Mouse (Mus musculus) cerebellum, adult 2 months (tissue): Measurements from ENCODE around the gene Slc7a15. TPM values are rescaled to one million over a fixed set of nuclear protein-coding genes. Genes with fewer than 3 reads are reported as not detected.

Experiments used
- DNase-seq, 2 experiments: peaks; one replicate each; pipeline ENCODE4 v3.0.0; 2021
- H3K27ac ChIP-seq: fragments of 200-500 bp; 2 replicates; pipeline ENCODE4 v1.5.1; 2012; ENCODE audit warnings: low read length, control low read depth, inconsistent platforms; ENCODE audit not compliant: insufficient read depth
- H3K27me3 ChIP-seq: fragments of 200-500 bp; 2 replicates; pipeline ENCODE4 v1.6.1; 2012; ENCODE audit warnings: inconsistent platforms, mild to moderate bottlenecking, low read length, moderate library complexity; ENCODE audit not compliant: control insufficient read depth, insufficient read depth
- H3K4me1 ChIP-seq: fragments of 200-500 bp; 2 replicates; pipeline ENCODE4 v1.6.1; 2011; ENCODE audit warnings: low read length; ENCODE audit not compliant: control insufficient read depth, insufficient read depth
- H3K4me3 ChIP-seq: fragments of 200-500 bp; replicated peaks from 2 replicates; pipeline ENCODE3; 2011; ENCODE audit warnings: mild to moderate bottlenecking, low read depth, low read length, control low read depth; ENCODE audit not compliant: insufficient read depth
- CTCF ChIP-seq: fragments of 200-500 bp; IDR thresholded peaks from 2 replicates; pipeline ENCODE4 v1.5.1; 2011; ENCODE audit warnings: low read depth, mild to moderate bottlenecking, control low read depth, low read length, moderate library complexity, borderline replicate concordance; ENCODE audit not compliant: insufficient read depth
- POLR2A ChIP-seq: fragments of 200-500 bp; IDR thresholded peaks from 2 replicates; pipeline ENCODE4 v1.6.1; 2011; ENCODE audit warnings: low read length, control low read depth, borderline replicate concordance; ENCODE audit not compliant: insufficient read depth
- WGBS: fragments of 180-500 bp; shearing (Covaris S2); methylation state at CpG from one replicate; pipeline ENCODE4 v1.1.7; 2018; 5-methylcytosine and 5-hydroxymethylcytosine counted together
- polyA plus RNA-seq: library from polyadenylated mRNA; depleted of rRNA; stranded (reverse); fragments of >200 nt; gene quantifications from 2 replicates; pipeline ENCODE4 v1.2.3, GENCODE M21; 2012

The Slc7a15 gene
- polyA plus RNA-seq, 1 experiment: 0.10 TPM

- Histone ChIP-seq H3K27me3 (no peaks in the 10 kb centered on the region), H3K4me1 (no peaks in the 10 kb centered on the region), H3K27ac (no peak overlapping the region), H3K4me3 (no peak overlapping the region)
- peak; percentile 35 to 53 for DNase-seq
- TF ChIP-seq POLR2A (no peak), CTCF (peak; percentile 90)
- 18% methylated on average over 11 of the region's 11 CpGs for WGBS
These were observed 51.5 kb downstream of the Slc7a15 start for GRCm38 (mm10) chr12:8547357-8547756.

- no peak overlapping the region for H3K27ac ChIP-seq
- DNase-seq: no peak
- no peak overlapping the region for H3K4me3 ChIP-seq
- no peaks in the 10 kb centered on the region for H3K4me1 ChIP-seq
- no peaks in the 10 kb centered on the region for H3K27me3 ChIP-seq
- WGBS: 92% methylated on average over 6 of the region's 6 CpGs
- TF ChIP-seq CTCF (no peak), POLR2A (no peak)
These were observed 52.1 kb downstream of the Slc7a15 start for GRCm38 (mm10) chr12:8546801-8547200.

DNA sequence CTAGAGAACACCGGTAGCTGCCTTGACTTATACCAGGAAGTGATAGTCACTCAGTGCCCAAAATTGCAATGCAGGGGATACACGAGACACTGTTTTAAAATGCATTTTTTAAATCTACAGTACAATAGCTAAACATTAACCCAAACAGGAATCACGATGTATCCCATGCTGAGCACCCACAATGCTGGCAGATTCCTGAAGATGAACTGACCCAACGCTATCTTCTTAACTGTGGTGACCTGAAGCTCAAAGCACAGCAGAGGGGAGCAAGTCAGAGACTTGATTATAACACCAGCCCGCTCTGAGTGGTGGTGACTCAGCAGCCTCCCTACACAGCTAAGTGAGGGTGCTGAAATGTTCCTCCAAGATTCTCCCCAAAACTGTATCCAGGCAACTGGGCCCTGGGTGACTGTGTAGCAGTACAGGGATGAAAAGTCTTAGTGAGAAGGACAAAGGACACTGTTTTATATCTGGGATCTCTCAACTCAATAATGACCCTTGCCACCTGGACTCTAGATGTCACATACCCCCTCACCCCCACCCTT is 53.7 kb downstream of the Slc7a15 start:
- Histone ChIP-seq H3K27ac (no peak overlapping the region), H3K4me3 (no peak overlapping the region), H3K27me3 (no peaks in the 10 kb centered on the region), H3K4me1 (no peaks in the 10 kb centered on the region)
- TF ChIP-seq CTCF: no peak
- no peak for TF ChIP-seq POLR2A
- 77% methylated on average over 5 of the region's 5 CpGs for WGBS
- DNase-seq: no peak

DNA sequence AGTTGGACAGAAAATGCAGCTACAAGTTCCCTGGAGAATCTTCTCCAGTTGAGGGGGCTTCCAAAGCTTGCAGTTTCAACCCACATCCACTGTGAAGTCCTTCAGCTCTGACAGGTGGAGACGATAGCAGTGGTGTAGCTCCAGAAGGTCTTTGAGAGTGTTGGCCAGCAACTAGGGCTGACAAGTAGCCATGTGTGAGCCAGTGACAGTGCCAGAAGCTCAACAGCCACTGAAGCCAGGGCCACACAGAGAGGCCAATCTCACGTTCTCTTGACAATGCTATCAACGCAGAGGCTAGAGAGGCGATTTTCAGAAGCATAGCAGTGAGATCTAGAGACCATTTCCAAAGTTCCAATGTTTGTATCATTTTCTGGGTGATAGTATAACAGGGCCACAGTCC is 56.5 kb downstream of the Slc7a15 start:
- 14% methylated on average over 4 of the region's 4 CpGs for WGBS
- no peak overlapping the region for H3K4me3 ChIP-seq
- TF ChIP-seq CTCF (no peak), POLR2A (no peak)

DNA sequence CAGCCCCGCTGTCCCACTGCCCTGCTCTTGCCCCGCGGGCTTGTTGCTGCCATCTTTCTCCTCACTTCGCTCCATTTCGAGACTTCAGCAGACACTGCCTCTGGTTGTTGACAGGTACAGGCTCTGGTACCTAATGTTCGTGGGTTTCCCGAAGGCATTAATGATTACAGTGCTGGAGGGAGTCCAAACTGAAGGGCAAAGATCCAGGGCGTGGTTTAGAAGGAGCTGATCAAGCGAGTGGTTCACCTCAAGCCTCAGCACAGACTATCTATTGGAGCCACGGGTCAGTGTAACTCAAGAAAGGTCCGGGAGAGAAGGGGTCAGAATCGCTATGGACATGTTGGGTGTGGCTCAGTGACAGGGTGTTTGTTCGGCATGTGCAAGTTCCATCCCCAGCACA is 59.4 kb downstream of the Slc7a15 start:
- 83% methylated on average over 13 of the region's 13 CpGs for WGBS
- TF ChIP-seq POLR2A: no peak
- TF ChIP-seq CTCF: no peak
- Histone ChIP-seq H3K27me3 (no peaks in the 10 kb centered on the region), H3K27ac (no peak overlapping the region), H3K4me1 (no peaks in the 10 kb centered on the region), H3K4me3 (no peak overlapping the region)
- no peak for DNase-seq

More for the DNA sequence above, 56.5 kb downstream of the Slc7a15 start:
- no peak for DNase-seq
- no peaks in the 10 kb centered on the region for H3K27me3 ChIP-seq
- no peaks in the 10 kb centered on the region for H3K4me1 ChIP-seq
- H3K27ac ChIP-seq: no peak overlapping the region

DNA sequence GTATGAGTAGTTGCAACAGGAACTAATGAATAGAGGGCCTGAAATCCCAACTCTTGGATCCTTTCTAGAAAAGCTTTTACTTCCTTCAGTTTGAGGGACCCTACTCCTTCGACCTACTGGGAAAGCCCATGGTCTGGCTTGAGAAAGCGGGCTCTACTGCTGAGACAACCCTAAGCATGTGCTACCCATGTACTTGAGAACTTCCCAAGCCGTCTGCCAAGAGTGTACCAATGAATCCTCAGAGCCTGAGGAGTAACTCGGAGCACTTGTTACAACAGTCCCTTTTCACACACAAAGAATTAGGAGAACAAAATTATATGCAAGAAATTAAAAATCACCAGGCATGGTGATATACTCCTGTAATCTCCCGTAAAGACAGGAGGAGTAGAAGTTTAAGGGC is 61.6 kb downstream of the Slc7a15 start:
- H3K27ac ChIP-seq: no peak overlapping the region
- H3K4me3 ChIP-seq: no peak overlapping the region
- TF ChIP-seq CTCF (no peak), POLR2A (no peak)
- H3K27me3 ChIP-seq: no peaks in the 10 kb centered on the region
- 89% methylated on average over 5 of the region's 5 CpGs for WGBS
- no peak for DNase-seq
- H3K4me1 ChIP-seq: no peaks in the 10 kb centered on the region

GRCm38 (mm10) chr12:8536221-8536965 is 62.5 kb downstream of the Slc7a15 start:
- Histone ChIP-seq H3K27me3 (no peaks in the 10 kb centered on the region), H3K4me3 (no peak overlapping the region), H3K4me1 (no peaks in the 10 kb centered on the region), H3K27ac (no peak overlapping the region)
- 54% methylated on average over 9 of the region's 9 CpGs for WGBS
- no peak for DNase-seq
- TF ChIP-seq POLR2A (no peak), CTCF (no peak)

- Histone ChIP-seq H3K4me1 (no peaks in the 10 kb centered on the region), H3K27ac (no peak overlapping the region), H3K27me3 (no peaks in the 10 kb centered on the region), H3K4me3 (no peak overlapping the region)
- TF ChIP-seq POLR2A (no peak), CTCF (no peak)
- WGBS: 77% methylated on average over 7 of the region's 7 CpGs
- no peak for DNase-seq
These were observed 63.3 kb downstream of the Slc7a15 start for GRCm38 (mm10) chr12:8535596-8535995.
